Mouse (Mus musculus) left cerebral cortex, adult 2 months (tissue): ENCODE results near the gene Cbfa2t2. TPM values are rescaled to one million over a fixed set of nuclear protein-coding genes. Genes with fewer than 3 reads are reported as not detected.

Source experiments
- DNase-seq, 2 experiments: peaks; one replicate each; pipeline ENCODE4 v3.0.0; 2021 to 2022; ENCODE audit warnings: low spot score in 2 of 2, mixed read lengths in 1 of 2; ENCODE audit errors: extremely low spot score in 1 of 2
- H3K27ac ChIP-seq: fragments of 200-600 bp; 2 replicates; pipeline ENCODE4 v1.8.1; 2022
- H3K4me3 ChIP-seq: fragments of 200-600 bp; 2 replicates; pipeline ENCODE4 v1.8.1; 2022
- CTCF ChIP-seq: fragments of 200-600 bp; IDR thresholded peaks from 2 replicates; pipeline ENCODE4 v1.8.1; 2022; ENCODE audit warnings: antibody characterized with exemption, mild to moderate bottlenecking, moderate library complexity
- intact Hi-C: fragments of 180-260 bp; cut with DNase I; formaldehyde crosslinking; loops from one replicate; pipeline ENCODE4 v1.15.1; 2025
- total RNA-seq, 2 experiments: library from RNA; stranded (reverse); gene quantifications; 2 replicates each; pipeline ENCODE4 v1.2.3; 2021

Gene Cbfa2t2
- total RNA-seq, 2 experiments from 2014 or later = 54.3 to 57.4 TPM

DNA sequence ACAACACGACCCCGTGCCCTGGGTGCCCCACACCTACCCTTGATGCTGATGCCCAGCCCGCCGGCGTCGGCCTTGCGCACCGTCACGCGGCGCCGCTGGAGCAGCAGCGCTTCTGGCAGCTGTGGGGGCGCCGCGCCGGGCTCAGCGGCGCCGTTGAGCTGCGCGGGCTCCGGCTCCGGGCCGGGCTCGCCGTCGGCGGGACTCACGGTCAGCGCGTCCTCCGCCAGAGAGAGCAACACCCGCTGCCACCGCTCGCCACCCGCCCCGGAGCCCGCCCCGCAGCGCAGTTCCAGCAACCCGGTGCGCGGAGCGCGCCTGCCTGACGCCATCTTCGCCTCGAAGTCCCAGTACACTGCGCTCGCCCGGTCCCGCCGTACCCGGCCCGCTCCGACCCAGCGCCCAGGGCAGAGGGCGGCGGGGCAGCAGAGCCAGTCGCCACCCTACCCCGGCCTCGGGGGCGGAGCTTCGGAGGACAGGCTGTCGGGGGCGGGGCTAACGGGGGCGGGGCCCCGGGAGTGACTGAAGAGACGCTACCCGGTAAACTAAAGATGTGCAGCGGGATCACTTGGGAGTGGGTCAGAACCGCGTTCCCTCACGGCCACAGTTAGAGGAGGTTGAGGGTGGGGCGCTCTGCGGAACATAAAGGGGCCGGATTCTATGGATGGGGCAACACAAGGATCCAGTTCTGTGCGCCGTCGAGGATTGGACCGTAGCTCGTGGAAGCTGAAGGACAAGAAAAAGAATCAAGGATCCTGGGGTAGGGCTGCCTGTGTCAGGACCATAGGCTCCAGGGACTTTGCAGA is 28.4 kb upstream of the Cbfa2t2 start, which contains the start of gene Snta1:
TSS of gene Snta1 (minus strand) at position 457 of the 803 bp plus-strand sequence.
- no peak for TF ChIP-seq CTCF
- Histone ChIP-seq H3K27ac (peak within 1 kb of the TSS; percentile 92), H3K4me3 (peak within 1 kb of the TSS; percentile 78)
- intact Hi-C loops = no loop called here
- peak; percentile 76 to 80 for DNase-seq

DNA sequence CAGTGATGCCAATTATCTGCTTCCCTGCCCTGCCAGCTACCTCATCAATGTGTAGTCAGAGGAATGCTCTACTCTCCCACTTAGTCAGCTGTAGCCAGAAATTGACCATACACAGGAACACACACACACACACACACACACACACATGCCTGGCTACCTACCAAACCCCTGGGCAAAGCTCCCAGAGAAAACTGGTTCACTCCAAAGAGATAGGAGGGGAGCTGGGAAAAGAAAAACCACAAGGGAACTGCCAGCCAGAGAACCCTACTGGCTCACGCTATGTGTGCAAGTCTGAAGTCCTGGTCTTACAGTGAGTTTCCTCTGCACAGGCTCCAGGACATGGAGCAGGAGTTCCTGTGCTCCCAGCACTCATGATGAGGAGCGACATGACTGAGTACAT is 25.9 kb upstream of the Cbfa2t2 start:
- H3K27ac ChIP-seq = 0 out of 2 replicates have a peak overlapping the region, but pooled peaks have one; percentile 36
- intact Hi-C loops = loop anchor here (10.0 kb wide), 2 partner anchors 444 to 534 kb away; no protein-coding TSS in a partner anchor

DNA sequence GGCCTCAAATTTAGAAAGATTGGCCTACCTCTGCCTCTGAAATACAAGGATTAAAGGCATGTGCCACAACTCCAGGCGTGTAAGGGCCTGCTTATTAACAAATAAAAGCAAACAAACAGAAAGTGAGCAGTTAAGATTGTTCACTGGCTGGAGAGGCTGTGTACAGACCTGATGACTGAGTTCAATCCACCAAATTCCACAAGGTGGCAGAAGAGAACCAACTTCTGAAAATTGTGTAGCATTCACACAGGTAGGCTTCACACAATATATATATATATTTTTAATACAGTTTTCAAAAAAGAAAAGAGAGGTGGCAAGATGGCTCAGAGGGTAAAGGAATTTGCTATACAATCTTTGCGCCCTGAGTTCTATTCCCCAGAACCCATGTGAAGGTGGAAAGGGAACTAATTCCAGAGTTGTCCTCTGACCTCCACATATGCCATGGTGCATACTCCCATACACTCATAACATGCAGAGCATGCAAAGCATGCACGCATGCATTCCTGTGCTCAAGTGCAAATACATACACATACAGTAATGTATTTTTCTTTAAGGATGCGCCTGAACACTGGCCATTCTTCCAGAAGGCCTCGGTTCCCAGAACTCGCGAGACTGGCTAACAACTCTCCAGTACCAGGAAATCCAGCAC is 24.1 kb upstream of the Cbfa2t2 start:
- intact Hi-C loops = loop anchor here (1.0 to 10.0 kb wide), 4 partner anchors 127 to 533 kb away; no protein-coding TSS in a partner anchor
- H3K4me3 ChIP-seq = no peak overlapping the region
- H3K27ac ChIP-seq = no peak overlapping the region
- DNase-seq = peak in 1 of 2 experiments; percentile 46
- peak; percentile 74 for TF ChIP-seq CTCF

More for the DNA sequence above, 25.9 kb upstream of the Cbfa2t2 start:
- peak in 1 of 2 experiments; percentile 70 for DNase-seq
- TF ChIP-seq CTCF = peak; percentile 4; the same call in 1 of the 2 replicates
- no peak overlapping the region for H3K4me3 ChIP-seq

DNA sequence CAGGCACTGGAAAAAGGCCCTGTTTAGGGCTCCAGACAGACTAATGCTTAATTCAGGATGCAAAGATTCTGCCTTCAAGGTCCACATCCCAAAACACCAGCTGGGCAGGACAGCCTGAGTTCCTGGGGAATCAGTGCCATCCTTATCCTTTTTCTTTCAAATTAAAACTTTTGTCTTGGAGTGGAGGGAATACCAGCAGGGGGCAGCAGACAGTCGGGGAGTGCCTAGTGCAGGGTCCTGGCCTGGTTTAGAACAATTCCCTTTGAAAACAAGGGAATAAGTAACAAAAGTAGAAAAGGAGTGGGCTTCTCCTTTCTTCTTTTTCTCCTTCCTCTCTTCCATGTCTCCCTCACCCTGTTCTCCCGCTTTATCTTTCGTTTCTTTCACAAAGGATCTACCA is 19.2 kb upstream of the Cbfa2t2 start:
- intact Hi-C loops = loop anchor here (1.0 to 10.0 kb wide), 4 partner anchors 122 to 528 kb away; partner anchors contain the start of genes 4930519P11Rik and Zfp341
- DNase-seq = peak; percentile 71 to 78
- TF ChIP-seq CTCF = peak; percentile 87
- Histone ChIP-seq H3K27ac (no peak overlapping the region), H3K4me3 (no peak overlapping the region)

DNA sequence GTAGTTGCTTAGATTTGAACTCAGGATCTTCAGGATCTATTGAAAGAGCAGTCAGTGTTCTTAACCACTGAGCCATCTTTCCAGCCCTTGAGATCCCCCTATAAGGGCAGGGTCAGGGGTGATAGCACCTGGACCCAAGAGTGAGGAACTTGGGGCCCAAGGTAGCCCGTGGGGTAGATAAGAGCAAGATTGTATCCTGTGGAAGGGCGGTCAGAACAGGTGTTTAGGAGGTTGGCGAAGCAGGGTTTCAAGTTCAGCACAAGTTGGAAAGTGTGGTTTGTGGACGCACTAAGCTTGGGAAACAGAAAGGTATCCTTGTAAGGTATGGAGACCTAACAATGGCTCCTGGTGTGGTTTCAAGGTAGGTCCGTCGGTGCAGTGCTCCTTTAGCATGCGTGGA is 18.3 kb upstream of the Cbfa2t2 start:
- intact Hi-C loops = loop anchor here (10.0 kb wide), 2 partner anchors 437 to 527 kb away; no protein-coding TSS in a partner anchor
- H3K4me3 ChIP-seq = no peak overlapping the region
- no peak for DNase-seq
- TF ChIP-seq CTCF = no peak
- no peak overlapping the region for H3K27ac ChIP-seq

DNA sequence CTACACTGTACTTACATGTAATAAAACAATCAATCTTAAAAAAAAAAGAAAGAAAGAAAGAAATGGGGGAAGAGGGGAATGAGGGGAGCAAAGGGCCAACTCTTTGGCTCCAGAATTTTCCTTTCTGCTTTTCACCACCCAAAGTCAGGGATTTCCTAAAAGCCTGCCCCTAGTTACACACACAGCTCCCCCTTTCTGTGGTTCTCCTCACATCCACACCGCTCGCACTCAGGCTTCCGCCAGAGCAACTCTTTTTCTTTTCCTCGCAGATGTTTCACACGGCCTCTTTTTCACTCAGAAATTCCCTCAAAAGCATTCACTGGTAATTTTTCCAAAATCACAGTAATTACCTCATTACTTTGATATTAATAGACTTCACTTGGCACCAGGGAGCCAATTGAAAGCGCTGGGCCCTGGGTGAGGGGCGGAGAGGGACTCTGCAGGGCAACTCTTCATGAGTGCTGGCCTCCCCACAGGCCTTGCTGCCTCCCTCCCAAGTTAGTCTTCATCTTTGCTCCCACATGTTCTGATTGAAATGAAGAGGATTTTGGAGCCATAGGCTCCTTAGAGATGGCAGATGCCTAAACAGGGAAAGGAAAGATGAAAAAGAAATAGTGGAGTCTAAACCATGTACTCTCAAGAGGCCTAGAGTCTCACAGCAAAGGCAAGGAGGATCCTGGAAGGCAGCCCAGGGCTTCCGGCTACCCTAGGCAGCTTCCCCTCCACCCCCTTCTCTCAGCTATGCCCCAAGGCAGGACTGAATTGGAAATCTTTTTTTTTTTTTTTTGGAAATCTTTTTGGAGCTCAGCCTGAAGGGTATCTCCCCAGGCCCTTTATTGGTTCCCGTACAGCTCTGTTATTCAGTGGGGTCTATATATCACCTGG is 16.4 kb upstream of the Cbfa2t2 start:
- intact Hi-C loops = loop anchor here (10.0 kb wide), 2 partner anchors 435 to 525 kb away; no protein-coding TSS in a partner anchor
- DNase-seq = no peak
- no peak; the same call in 1 of the 2 replicates for TF ChIP-seq CTCF
- no peak overlapping the region for H3K27ac ChIP-seq
- H3K4me3 ChIP-seq = no peak overlapping the region

DNA sequence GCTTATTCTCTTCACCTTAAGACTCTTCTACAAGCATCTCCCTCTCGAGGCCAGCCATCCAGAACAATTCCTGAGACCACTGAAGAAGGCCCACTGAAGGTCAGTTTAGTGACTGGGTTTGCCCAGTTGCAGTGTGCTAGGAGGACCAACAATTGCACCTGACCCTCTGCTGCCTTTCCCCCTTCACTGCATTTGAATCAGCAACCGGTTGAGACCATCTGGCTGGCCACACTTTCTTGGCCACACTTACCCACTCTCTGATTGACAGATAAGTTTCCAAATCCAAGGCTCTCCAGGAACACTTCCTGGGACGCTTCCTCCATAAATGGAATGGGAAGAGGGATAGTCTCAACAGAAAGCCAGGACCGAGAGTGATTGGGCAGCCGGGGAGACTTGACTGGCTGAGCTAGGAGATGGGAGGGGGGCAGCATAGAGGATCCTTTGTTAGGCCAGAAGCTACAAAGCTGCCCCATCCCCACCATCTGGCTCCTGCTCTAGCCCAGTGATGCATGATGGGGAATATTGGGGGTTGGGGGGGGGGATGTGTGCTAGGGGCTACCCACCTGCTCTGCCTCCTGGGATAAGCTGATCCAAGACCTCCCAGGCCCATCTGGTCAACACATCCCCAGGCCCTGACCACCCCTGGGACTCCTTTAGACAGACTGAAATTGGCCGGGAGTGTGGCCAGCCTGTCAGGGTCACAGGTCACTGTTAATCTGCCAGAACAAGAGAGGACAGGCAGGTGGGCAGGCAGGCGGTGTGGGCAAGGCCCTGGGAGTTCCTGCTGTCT is 15.1 kb upstream of the Cbfa2t2 start:
- intact Hi-C loops = no loop called here
- DNase-seq = no peak
- H3K27ac ChIP-seq = peak overlapping the region; percentile 19; the same call in 1 of the 2 replicates

DNA sequence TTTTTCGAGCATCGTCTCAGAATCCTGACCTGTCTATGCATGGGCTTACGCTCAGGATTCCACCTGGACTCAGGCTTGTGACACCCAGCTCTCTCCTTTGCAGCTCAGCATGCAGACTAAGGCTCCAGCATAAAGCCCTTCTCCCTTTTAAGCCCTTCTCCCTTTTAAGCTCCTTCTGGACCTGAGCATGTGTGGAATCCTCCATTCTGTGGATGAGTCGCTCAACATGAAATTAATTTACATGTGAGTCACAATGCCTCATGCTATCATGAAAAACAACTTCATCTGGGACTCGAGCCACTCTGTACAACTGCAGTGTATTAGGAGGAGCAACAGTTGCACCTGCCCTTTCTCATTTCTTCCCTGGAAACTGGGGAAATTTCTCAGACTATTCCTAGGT is 14.1 kb upstream of the Cbfa2t2 start:
- H3K4me3 ChIP-seq = no peak overlapping the region
- no peak for DNase-seq
- no peak overlapping the region for H3K27ac ChIP-seq
- intact Hi-C loops = no loop called here
- no peak for TF ChIP-seq CTCF

More for the DNA sequence above, 15.1 kb upstream of the Cbfa2t2 start:
- TF ChIP-seq CTCF = no peak
- H3K4me3 ChIP-seq = no peak overlapping the region

DNA sequence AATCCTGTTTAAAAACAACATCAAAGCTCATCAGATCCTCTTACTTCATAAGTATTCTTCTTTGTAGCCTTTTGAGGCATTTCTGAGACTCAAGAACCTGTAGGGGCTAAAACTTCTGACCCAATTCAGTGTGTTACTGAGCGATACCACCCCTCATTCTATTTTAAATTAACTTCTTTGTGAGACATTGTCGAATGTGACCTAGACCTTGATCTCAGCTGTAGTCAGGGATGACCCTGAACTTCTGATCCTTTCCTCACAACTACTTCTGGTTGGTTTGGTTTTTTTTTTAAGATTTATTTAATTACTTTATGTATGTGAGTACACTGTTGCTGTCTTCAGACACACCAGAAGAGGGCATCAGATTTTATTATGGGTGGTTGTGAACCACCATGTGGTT is 12.7 kb upstream of the Cbfa2t2 start:
- H3K4me3 ChIP-seq = no peak overlapping the region
- DNase-seq = no peak
- H3K27ac ChIP-seq = no peak overlapping the region
- intact Hi-C loops = no loop called here
- TF ChIP-seq CTCF = no peak; the same call in 1 of the 2 replicates

DNA sequence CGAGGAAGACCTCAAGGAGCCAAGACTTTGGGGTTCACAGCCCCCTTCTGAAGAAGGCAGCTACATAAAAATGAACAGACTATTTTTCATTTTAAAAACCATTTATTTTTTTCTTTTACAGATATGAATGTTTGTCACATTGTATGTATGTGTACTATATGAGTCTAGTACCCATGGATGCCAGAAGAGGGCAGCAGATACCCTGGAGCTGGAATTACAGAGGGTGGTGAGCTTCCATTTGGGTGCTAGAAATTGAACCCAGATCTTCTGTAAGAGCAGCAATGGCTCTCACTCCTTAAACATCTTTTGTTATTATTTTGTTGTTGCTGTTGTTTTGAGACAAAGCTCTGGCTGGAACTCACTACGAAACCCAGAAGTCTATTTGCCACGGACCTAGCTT is 10.8 kb upstream of the Cbfa2t2 start:
- intact Hi-C loops = no loop called here
- Histone ChIP-seq H3K4me3 (no peak overlapping the region), H3K27ac (no peak overlapping the region)
- peak; percentile 24 for TF ChIP-seq CTCF
- DNase-seq = no peak
